8 mouse cellular contexts compared by ENCODE assay signal in genomic region chr11:76410826-76411225, GRCm38 (mm10). TPM values are rescaled to one million over a fixed set of nuclear protein-coding genes. Genes with fewer than 3 reads are reported as not detected.
DNase-seq lines count a peak whose midpoint lies in the region; ATAC-seq and TF ChIP-seq lines count a peak whose summit lies in the region.
"Had no signal": no experiment of that assay in that cellular context is flagged by ENCODE, and none has a peak within 500 bp of the region (broad histone marks: within the 10 kb centered on the region; RNA-seq: fewer than 3 reads in every experiment).

No protein-coding gene starts in this region.

- no peak for TF ChIP-seq POLR2A in small intestine, adult 2 months (IDR thresholded peaks at IDR 0.05; ENCODE audit: low read depth, low read length)

- H3K36me3 ChIP-seq in G1E (replicated peaks): peaks cover 66% of the 10 kb centered on the region
- peaks cover 42% of the 10 kb centered on the region for H3K36me3 ChIP-seq in liver, embryonic 13.5 days
- H3K36me3 ChIP-seq in small intestine, adult 2 months (ENCODE audit: control insufficient read depth, insufficient read depth, low read length): peaks cover 14% of the 10 kb centered on the region

- H3K9ac ChIP-seq in liver, embryonic 13.5 days: no peak overlapping the region
- H3K9ac ChIP-seq: heart, embryonic 13.5 days had no signal

- peaks cover 23% of the 10 kb centered on the region for H3K4me1 ChIP-seq in G1E (ENCODE audit: insufficient read depth, low read depth, low read length)
- peaks cover 23% of the 10 kb centered on the region for H3K4me1 ChIP-seq in liver, embryonic 13.5 days (replicated peaks)
- no peaks in the 10 kb centered on the region for H3K4me1 ChIP-seq in small intestine, adult 2 months (ENCODE audit: control insufficient read depth, insufficient read depth, insufficient read length, low read length)

- peak; percentile 76 to 77 for DNase-seq in layer of hippocampus, postnatal 10 days (ENCODE audit: low spot score in 2 of 2)
- no peak for DNase-seq in layer of hippocampus, adult 9-10 months (ENCODE audit: low spot score)
- peak; percentile 53 for DNase-seq in G1E (ENCODE audit: low spot score)
- DNase-seq in adrenal gland, postnatal 10 days: peak; percentile 69
- peak; percentile 40 for DNase-seq in fibroblast of lung, adult 2 months (ENCODE audit: low read depth)
- DNase-seq in liver, embryonic 13.5 days: peak; percentile 29

- no peak overlapping the region for H3K27ac ChIP-seq in liver, embryonic 13.5 days
- H3K27ac ChIP-seq in small intestine, adult 2 months (ENCODE audit: insufficient read depth, low read depth, low read length): no peak overlapping the region
- H3K27ac ChIP-seq: heart, embryonic 13.5 days had no signal

- no peak overlapping the region for H3K4me3 ChIP-seq in G1E (ENCODE audit: low read depth, low read length)
- H3K4me3 ChIP-seq in liver, embryonic 13.5 days (replicated peaks): no peak overlapping the region
- H3K4me3 ChIP-seq in small intestine, adult 2 months (ENCODE audit: low read depth, low read length): no peak overlapping the region
- H3K4me3 ChIP-seq: heart, embryonic 13.5 days had no signal

- no peak overlapping the region for H3K4me2 ChIP-seq in liver, embryonic 13.5 days
- H3K4me2 ChIP-seq: heart, embryonic 13.5 days had no signal

- no peak for ATAC-seq in G1E (ENCODE audit: extremely low read depth, insufficient number of reproducible peaks, low FRiP score, poor library complexity, severe bottlenecking)
- no peak for ATAC-seq in liver, embryonic 13.5 days (ENCODE audit: low read depth)

- no peaks in the 10 kb centered on the region for H3K9me3 ChIP-seq in G1E (replicated peaks)
- H3K9me3 ChIP-seq in liver, embryonic 13.5 days (replicated peaks): no peaks in the 10 kb centered on the region
- H3K9me3 ChIP-seq: heart, embryonic 13.5 days had no signal

- peak; percentile 54; the same call in 1 of the 2 replicates for TF ChIP-seq CTCF in G1E (IDR thresholded peaks at IDR 0.05; ENCODE audit: low read depth, low read length)
- TF ChIP-seq CTCF in small intestine, adult 2 months (IDR thresholded peaks at IDR 0.05; ENCODE audit: extremely low read depth, insufficient read length, insufficient replicate concordance, low read depth, low read length): peak; percentile 55; the same call in 1 of the 2 replicates

- 61% methylated on average over 12 of the region's 12 CpGs for WGBS in liver, embryonic 13.5 days (ENCODE audit: insufficient replicate concordance)
- WGBS in small intestine, adult 2 months: 62% methylated on average over 12 of the region's 12 CpGs

- no peaks in the 10 kb centered on the region for H3K27me3 ChIP-seq in G1E (ENCODE audit: insufficient read depth, low read length)
- no peaks in the 10 kb centered on the region for H3K27me3 ChIP-seq in liver, embryonic 13.5 days
- no peaks in the 10 kb centered on the region for H3K27me3 ChIP-seq in small intestine, adult 2 months (ENCODE audit: control insufficient read depth, insufficient read depth, low read length)
- H3K27me3 ChIP-seq: heart, embryonic 13.5 days had no signal

RNA-seq across cellular contexts. Expression of gene Timm22, which starts 4.1 kb away (rescaled TPM):
- total RNA-seq in layer of hippocampus, postnatal 10 days (2021): 10 to 100 TPM; 38.1 to 39.9 TPM
- total RNA-seq in G1E (2014; fragmentation: Nextera tagmentation): 24.5 and 29.9 TPM in 2 replicates
- total RNA-seq in G1E (2017): 23.9 and 25.0 TPM in 2 replicates
- polyA plus RNA-seq in G1E (2012): 22.8 and 28.1 TPM in 2 replicates
- total RNA-seq in adrenal gland, postnatal 10 days (2021): 10 to 100 TPM; 45.2 to 47.5 TPM
- 52.7 and 54.1 TPM in 2 replicates for polyA plus RNA-seq in liver, embryonic 13.5 days (2015; fragmentation: Nextera tagmentation; extraction: Ambion mirVana)
- 8.9 and 10.3 TPM in 2 replicates for polyA plus RNA-seq in small intestine, adult 2 months (2012; rRNA removed)

RNA-seq across cellular contexts. Expression of gene Nxn, which starts 11.9 kb away (rescaled TPM):
- total RNA-seq in layer of hippocampus, postnatal 10 days (2021): 10 to 100 TPM; 11.1 to 13.0 TPM
- total RNA-seq in G1E (2014; fragmentation: Nextera tagmentation) (4.4 TPM in 2 replicates), G1E (2017) (5.0 and 6.0 TPM in 2 replicates)
- polyA plus RNA-seq in G1E (2012): 4.8 TPM in 2 replicates
- total RNA-seq in adrenal gland, postnatal 10 days (2021): 10 to 100 TPM; 22.5 to 25.0 TPM
- polyA plus RNA-seq in liver, embryonic 13.5 days (2015; fragmentation: Nextera tagmentation; extraction: Ambion mirVana): 3.2 and 3.5 TPM in 2 replicates
- 5.4 and 7.4 TPM in 2 replicates for polyA plus RNA-seq in small intestine, adult 2 months (2012; rRNA removed)
